Mouse (Mus musculus): ENCODE measurements around the gene Mrgpra4.

Mrgpra4 gene

GRCm38 (mm10) chr7:47981995-47982394 is at the start of gene Mrgpra4:
Gene Mrgpra4 (minus strand): TSS chr7:47982095.
- DNase-seq = no peak

GRCm38 (mm10) chr7:48027497-48027896 is 45.6 kb upstream of the Mrgpra4 start, which contains the start of gene Mrgprx1:
Gene Mrgprx1 (minus strand): TSS chr7:48027597.
- no peak for DNase-seq

- DNase-seq = no peak
These were observed 36.0 kb upstream of the Mrgpra4 start for GRCm38 (mm10) chr7:48017874-48018273.

- no peak for DNase-seq
These were observed 13.8 kb upstream of the Mrgpra4 start for GRCm38 (mm10) chr7:47995689-47996088.

GRCm38 (mm10) chr7:47986752-47987151 is 4.9 kb upstream of the Mrgpra4 start:
- DNase-seq = no peak

Measured in lung, postnatal 14 days (tissue).